Mouse (Mus musculus): ENCODE measurements at regions not wholly inside any gene's neighbourhood (a gene's known extent, or its start where the extent isn't known, plus 50 kb on each side); places are given as distances from the start of the nearest gene placed in this dataset.

- no peak for ATAC-seq
Measured at GRCm38 (mm10) chr1:39102126-39102905, 91.2 kb upstream of the Npas2 start.

GRCm38 (mm10) chr1:39102989-39103910 is 90.3 kb upstream of the Npas2 start:
- no peak for ATAC-seq

- no peak for ATAC-seq
Measured at GRCm38 (mm10) chr1:39105546-39106371, 87.8 kb upstream of the Npas2 start.

GRCm38 (mm10) chr1:39106372-39106643 is 87.2 kb upstream of the Npas2 start:
- ATAC-seq: no peak

- ATAC-seq: no peak
Measured at GRCm38 (mm10) chr1:39106650-39107049, 86.9 kb upstream of the Npas2 start.

- no peak for ATAC-seq
Measured at GRCm38 (mm10) chr1:39116319-39116718, 77.2 kb upstream of the Npas2 start.

- ATAC-seq: peak; percentile 66
Measured at GRCm38 (mm10) chr1:39122316-39123015, 71.1 kb upstream of the Npas2 start.

- peak; percentile 64 for ATAC-seq
Measured at GRCm38 (mm10) chr1:39123081-39123812, 70.3 kb upstream of the Npas2 start.

- no peak for ATAC-seq
Measured at GRCm38 (mm10) chr1:39123813-39124146, 69.8 kb upstream of the Npas2 start.

GRCm38 (mm10) chr1:39134521-39134920 is 59.0 kb upstream of the Npas2 start:
- ATAC-seq: no peak

GRCm38 (mm10) chr1:39143054-39143453 is 50.5 kb upstream of the Npas2 start:
- no peak for ATAC-seq

GRCm38 (mm10) chr1:39143626-39144025 is 49.9 kb upstream of the Npas2 start:
- no peak for ATAC-seq
